Mouse (Mus musculus) layer of hippocampus, adult 9-11 months (tissue): Measurements from ENCODE around the gene Pmfbp1.

Experiments used
- DNase-seq: peaks from one replicate; pipeline ENCODE4 v3.0.0; 2022

Pmfbp1 gene

DNA sequence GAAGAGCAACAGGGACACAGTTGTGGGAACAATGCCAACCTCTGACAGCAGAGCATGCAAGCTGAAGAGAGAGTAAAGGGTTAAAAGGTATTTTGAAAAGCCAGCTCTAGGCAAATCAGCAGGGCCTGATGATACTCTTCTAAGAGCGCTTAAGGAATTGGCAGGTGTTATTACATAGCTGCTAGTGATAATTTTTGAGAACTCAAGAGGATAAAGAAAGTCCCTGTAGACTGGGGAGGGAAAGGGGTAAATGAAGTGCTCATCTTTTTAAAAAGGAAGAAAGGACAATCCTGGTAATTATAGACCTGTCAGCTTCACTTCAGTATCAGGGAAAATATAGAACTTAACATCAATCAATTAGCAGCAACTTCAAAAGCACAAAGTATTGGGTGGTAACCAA, 9.7 kb downstream of the Pmfbp1 start:
- DNase-seq: no peak

- DNase-seq: no peak
These were observed 11.7 kb downstream of the Pmfbp1 start for GRCm38 (mm10) chr8:109505560-109505959.

GRCm38 (mm10) chr8:109524008-109524407, 30.2 kb downstream of the Pmfbp1 start:
- no peak for DNase-seq

GRCm38 (mm10) chr8:109535140-109535990, 41.5 kb downstream of the Pmfbp1 start:
- no peak for DNase-seq

- peak; percentile 65 for DNase-seq
These were observed 42.9 kb downstream of the Pmfbp1 start for GRCm38 (mm10) chr8:109536703-109537102.

DNA sequence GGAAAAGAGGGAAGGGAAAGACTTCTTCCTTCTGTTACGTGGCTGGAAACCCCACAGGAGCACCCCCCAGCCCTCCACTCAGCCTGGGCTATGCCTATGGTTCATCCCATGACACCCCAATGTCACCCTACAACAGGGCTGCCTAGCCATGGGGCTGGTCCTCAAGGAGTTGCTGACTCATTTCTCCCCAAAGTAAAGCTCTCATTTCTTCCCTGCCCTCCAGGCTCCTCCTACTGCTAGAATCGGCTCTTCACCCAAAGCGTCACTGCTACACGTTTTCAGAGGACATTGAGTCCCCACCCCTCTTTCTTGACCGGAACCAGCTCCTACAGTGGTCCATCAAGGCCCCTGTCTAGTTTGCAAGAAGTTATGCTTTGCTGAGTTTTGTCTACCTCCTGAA, 48.3 kb downstream of the Pmfbp1 start:
- no peak for DNase-seq

GRCm38 (mm10) chr8:109542748-109543519, 49.1 kb downstream of the Pmfbp1 start:
- DNase-seq: no peak

GRCm38 (mm10) chr8:109544049-109544448, 50.2 kb downstream of the Pmfbp1 start:
- DNase-seq: no peak

DNA sequence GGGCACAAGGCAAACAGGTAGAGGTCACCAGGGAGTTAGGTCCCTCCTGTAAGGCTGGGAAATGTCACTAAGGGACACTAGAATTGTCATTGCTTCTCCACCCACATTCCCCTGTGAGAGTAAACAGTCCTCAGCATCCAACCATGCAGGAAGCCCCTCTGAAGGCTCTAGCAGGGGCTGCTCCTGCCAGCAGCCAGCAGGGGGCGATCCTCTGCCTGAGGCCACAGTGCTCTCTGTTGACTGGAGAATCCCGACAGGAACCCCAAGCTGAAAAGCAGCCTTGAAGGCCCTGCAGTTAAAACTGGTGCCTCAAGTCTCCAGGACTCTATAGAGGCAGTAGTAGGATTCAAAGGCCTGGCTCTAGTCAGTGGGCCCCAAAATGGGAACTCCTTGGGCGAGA, 57.8 kb downstream of the Pmfbp1 start:
- no peak for DNase-seq

- DNase-seq: no peak
These were observed 70.1 kb downstream of the Pmfbp1 start for GRCm38 (mm10) chr8:109563881-109564280.

DNA sequence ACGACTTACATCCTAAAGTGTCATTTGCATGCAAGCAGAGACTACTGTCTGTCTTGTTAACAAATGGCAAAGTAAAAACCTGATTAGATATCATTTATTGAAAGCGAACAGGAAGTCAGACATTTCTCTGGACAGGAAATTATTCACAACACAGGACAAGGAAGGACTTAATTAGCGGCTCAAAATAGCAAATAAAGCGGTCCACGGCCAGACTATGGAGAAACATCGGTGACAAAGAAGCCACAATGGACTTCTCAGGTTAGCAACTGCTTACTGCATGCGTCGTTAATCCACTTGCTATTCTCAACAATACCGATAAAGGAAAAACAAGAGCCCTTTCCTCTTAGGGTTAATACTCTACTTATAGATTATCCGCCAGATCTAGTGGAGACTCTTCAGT, 70.9 kb downstream of the Pmfbp1 start:
- no peak for DNase-seq

GRCm38 (mm10) chr8:109565498-109566333, 71.9 kb downstream of the Pmfbp1 start, which contains the start of the genes Dhx38 and Txnl4b:
Gene Dhx38 (minus strand): TSS chr8:109565861.
Gene Txnl4b (plus strand): TSS chr8:109565892.
- peak; percentile 99 for DNase-seq

GRCm38 (mm10) chr8:109571139-109571538, 77.3 kb downstream of the Pmfbp1 start:
- DNase-seq: no peak

- DNase-seq: no peak
These were observed 82.5 kb downstream of the Pmfbp1 start for GRCm38 (mm10) chr8:109576311-109576710.

GRCm38 (mm10) chr8:109578900-109579301, 85.1 kb downstream of the Pmfbp1 start, which contains the start of gene Hp:
Gene Hp (minus strand): TSS chr8:109579172.
- DNase-seq: no peak

GRCm38 (mm10) chr8:109584293-109584692, 90.5 kb downstream of the Pmfbp1 start:
- DNase-seq: no peak

DNA sequence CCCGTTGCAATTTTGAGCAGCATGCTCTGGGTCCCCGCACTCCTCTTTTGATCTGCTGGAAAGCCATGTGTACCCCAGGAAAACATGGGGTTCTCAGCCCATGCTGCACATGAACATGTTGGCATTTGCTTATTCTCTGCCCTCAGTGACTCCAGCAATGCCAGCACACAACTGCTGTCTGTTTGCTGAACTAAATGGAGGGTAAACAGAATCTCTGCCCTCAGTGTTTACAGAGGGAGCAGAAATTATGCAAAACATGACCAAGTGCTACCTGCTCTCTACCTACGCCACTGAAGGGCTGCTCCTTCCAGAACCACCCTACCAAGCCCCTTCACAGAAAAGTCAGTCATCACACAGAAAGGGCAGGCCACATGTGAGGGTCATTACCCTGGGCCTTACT, 91.0 kb downstream of the Pmfbp1 start:
- no peak for DNase-seq

DNA sequence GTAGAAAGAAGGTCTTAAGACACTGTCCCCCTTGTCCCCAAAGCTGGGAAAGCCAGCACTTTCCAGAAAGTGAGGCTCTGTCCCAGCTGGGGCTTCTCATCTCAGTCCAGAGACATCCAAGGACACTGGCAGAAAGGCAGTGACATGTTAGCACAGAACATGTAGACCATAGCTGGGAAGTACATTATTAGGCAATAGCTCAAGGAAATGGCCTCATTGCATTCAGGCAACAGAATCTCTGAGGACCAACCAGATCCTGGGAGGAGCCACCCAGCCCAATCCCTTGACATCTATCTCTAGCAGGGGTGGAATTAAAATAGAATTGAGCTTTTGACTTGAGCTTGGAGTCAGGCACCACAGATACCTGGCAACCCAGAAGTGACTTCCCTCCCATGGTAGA, 91.8 kb downstream of the Pmfbp1 start:
- DNase-seq: no peak

DNA sequence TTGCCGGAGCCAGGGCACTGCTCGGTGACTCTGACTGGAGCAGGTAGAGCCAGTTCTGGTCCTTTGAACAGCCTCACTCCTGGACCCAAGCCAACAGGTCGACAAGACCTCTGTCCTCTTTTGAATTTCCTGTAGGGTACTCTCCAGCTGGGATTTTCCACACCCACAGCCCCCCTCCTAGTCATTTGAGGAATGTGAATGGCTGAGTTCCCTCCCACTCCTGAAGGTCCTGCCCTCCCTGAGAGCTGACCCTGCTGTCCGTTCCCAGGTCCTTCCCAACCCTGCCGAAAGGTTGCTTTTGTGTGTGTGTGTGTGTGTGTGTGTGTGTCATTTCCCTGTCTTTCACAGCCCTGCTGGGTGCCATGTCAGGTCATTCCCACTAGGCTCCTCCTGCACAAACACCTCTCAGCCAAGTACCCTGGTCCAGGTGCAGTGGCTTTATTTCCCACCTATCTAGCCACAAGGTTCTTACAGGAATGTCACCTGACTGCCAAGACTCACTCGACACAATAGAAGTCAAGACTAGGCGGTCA, 93.2 kb downstream of the Pmfbp1 start:
- no peak for DNase-seq

- DNase-seq: no peak
These were observed 97.1 kb downstream of the Pmfbp1 start for GRCm38 (mm10) chr8:109590901-109591300.

DNA sequence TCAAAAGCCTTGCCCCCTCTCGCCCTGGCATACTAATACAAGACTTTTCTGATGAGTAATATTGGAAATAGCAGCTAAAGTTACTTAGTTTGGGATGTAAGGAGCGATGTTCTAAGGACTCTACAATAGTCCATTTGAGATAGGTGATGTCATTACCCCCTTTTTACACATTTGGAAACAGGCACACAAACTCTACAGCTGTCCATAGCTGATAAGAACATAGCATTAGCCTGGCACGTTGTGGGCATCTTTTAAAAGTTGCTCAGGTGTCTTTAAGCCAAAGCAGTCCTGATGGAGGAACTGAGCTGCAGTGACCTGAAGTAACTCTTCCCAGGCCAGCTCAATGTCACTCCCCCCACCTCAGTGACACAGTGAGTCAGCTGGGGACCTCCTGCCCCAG, 97.5 kb downstream of the Pmfbp1 start:
- DNase-seq: no peak

DNA sequence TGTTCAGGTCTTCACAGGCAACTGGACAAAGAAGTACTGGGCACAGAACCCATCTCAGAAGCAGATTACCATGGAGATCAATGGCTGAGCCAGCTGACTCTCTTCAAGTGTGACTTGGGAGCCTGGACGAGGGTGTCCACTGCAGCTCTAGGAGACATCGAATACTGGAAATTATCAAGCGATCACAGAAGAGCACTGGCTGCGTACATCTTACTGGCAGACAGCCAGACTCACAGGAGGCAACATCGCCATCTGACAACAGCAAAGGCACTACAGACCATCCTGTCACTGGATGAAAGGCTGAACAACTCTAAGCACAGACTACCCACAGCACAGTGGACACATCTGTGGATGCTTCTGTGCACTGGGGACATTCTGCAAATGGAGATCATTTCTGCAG, 98.3 kb downstream of the Pmfbp1 start:
- DNase-seq: no peak
